Mouse (Mus musculus) urinary bladder, postnatal 25 days (tissue): ENCODE results near the gene Prr18.
"Not testable (repeated sequence)": the region's sequence is repeated elsewhere in the genome, so short reads cannot be mapped to it uniquely, and the experiment has no call there.

Source experiments
- DNase-seq: peaks from one replicate; pipeline ENCODE4 v3.0.0; 2022; ENCODE audit warnings: low spot score

The Prr18 gene

DNA sequence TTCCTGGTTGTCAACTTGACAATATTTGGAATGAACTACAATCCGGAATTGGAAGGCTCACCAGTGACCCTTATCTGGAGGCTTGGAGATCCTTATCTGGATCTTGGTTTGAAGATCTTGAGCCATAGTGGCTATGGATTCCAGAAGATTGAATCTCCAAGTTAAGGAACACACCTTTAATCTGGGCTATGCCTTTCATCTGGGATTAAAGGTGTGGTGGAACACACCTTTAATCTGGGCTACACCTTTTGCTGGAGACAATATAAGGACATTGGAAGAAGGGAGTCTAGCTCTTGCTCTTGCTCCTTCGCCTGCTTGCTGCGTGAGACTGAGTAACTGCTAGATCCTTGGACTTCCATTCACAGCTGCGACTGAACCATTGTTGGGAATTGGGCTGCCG, at the start of gene Prr18:
TSS of gene Prr18 (plus strand) at position 301 of the 400 bp plus-strand sequence.
- not testable (repeated sequence) for DNase-seq

DNA sequence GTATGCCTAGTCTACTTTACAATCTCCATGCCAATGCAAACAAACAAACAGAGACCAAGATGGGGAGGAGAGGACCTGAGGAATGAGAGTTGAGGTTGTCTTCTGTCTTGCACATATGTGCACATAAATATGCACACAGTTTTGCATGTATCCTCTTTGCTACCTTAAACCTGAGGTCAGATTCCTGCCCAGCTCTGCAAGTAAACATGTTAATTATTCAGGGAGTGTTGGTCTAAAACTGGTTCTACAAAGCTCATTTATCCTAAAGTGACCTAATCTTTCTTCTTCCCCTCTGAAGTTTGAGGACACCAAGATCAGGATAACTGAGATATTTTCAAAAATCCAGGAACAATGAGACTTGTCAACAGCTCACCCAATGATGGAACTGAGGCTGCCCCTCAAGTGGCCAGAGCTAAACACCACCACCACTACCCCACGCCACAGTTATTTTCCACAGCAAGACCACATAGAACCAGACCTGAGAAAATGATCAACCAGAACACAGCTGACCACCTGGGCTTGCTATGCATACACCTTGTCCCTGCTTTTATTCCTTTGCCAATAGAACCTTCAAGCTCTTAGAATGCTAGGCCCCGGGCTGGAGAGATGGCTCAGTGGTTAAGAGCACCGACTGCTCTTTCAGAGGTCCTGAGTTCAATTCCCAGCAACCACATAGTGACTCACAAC, 47.1 kb upstream of the Prr18 start:
- no peak for DNase-seq

DNA sequence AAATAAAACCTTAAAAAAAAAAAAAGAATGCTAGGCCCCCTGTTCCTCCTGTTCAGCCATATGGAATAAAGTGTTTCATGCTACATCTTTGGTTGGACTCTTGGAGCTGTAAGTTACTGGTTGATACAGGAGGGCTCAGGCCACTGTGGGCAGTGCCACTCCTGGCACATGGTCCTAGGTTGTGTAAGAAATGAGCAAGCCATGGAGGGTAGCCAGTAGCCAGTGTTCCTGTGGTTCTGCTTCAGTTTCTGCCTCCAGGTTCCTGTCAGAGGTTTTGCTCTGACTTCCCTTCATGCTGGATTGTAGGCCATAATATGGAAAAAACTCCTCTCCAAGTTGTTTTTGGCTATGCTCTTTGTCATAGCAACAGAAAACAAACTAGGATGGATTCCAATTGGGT, 46.5 kb upstream of the Prr18 start:
- DNase-seq, result no peak

DNA sequence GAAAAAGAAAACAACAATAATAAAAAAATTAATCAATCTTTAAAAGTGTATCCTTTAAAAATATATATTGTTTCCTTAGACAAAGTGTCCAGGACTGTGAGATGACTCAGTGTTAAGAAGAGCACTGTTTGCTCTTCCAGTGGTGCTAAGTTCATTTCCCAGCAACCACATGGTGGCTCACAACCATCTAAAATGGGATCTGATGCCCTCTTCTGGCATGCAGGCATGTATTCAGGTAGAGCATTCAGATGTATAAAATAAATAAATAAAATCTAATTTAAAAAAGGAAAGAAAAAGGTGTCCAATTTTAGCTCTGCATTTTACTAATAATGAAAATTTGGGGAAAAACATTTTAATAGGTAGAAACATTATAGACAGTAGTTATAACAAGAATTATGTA, 41.4 kb upstream of the Prr18 start:
- DNase-seq, result no peak

DNA sequence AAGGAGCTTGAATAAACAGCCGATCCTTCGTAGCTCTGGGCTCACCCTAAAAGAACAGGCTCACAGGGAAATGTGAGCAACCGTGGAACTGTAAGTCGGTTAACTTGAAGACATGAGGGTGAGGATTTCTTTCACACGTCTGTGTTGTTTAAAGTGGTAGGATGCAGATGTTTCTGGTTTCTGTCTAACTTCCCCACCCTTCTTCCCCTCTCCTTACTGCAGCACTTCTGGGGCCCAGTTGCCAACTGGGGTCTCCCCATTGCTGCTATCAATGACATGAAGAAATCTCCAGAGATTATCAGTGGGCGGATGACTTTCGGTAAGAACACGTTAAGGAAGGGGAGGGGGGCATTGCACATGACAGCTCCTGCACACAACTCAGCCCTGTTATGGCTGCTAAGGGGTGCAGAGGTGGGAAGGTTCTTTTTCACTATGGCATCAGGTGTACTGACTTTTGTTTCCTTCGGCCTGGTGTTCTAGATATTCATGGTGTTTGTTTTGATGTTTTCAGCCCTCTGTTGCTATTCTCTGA, 40.9 kb upstream of the Prr18 start:
- DNase-seq, result no peak

DNA sequence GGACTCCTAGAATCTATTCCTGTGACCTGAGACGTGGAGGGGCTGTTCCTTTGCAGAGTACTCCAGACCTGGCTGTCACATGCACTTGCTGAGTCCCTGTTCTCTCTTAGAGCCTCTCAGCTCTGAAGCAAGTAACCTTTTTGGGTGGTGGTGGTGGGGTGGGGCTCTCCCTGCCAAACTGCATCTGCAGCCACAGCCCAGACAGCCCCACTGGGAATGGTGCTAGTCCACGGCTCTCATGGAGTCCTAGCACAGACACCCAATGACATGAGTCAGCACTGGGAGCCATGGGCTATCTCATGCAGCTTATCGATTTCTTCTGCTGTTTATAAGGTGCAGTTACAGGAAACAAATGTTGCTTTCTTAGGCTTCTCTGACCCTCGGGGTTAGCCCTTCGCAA, 39.5 kb upstream of the Prr18 start:
- DNase-seq, result no peak

DNA sequence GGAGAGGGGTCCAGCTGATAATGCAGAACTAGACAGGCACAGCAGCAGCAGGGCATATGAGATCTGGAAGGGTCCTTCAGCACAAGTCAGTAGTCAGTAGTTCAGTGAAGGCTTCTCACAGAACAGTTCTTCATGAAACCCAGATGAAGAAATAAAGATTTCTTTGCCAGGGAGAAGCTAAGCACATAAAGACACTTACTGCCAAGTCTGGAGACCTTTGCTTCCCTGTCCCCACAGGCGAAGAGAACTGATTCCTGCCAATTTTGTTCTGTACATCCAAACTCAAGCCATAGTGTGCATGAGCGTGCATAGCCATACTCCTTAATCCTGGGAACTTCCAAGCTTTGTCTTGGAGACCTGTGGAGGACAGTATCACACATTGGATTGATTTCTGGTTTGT, 39.0 kb upstream of the Prr18 start:
- no peak for DNase-seq

DNA sequence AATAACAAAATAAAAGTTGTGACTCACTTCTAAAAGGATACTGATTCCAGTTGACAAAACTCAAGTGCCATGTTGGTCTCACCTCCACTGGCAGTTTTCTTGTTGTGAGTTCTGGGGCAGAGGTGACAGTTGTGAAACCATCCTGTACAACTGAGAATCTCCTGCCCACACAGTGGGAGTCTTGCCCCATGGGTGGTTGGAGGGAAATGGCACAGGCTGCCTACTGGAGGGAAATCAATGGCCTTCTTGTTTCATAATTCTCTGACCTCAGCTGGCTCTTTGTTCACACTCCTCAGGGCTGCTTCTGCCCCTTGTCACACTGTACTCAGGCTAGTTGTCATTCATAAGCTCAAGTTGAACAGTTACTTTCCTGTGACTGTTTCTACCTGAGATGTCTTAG, 37.7 kb upstream of the Prr18 start:
- DNase-seq, result no peak

DNA sequence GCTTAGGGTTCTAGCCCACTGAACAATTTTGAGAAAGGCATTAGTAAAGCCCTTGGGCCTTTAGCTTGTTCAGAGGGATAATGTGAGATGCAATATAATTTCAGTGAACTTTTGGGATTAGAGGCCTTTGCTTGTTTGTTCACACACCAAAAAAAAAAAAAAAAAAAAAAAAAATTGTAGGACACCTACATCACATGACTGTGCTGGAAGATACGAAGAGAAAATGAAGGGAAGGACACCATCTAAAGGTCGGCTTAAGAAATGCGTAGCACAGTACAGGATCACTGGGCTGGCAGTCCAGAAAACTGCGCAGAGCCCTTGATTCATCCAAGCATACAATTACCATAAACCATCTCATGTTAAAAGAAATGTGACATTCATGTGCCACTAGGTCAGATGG, 35.7 kb upstream of the Prr18 start:
- DNase-seq, result no peak

DNA sequence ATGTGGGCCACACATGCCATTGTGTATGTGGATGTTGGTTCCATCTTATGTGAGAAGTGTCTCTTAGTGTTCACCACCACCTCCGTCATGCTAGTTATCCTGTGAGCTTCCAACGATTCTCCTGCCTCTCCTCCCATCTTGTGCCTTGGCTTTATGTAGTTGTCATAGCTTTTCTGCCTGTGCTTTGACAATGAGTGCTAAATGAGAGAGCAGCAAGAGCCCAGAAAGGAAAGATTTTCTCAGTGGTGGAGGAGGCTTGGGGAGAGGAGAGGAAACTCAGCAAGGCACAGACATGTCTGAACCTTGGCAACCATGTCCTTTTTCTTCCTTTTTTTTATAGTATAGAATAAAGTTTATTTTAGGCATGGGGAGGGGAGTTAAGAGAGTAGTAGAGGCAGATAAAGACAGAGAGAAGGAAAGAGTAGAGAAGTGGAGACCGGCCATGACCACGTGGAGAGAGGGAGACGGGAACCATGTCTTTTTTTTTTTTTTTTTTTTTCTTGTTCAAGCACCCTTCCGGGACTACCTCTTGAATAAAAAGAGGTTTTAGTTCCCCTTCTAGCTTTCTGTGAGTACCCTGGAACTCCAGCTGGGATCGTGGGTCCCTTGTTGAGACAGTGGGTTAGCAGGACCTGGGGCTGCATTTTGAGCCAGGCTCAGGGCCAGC, 34.4 kb upstream of the Prr18 start:
- DNase-seq, result no peak

DNA sequence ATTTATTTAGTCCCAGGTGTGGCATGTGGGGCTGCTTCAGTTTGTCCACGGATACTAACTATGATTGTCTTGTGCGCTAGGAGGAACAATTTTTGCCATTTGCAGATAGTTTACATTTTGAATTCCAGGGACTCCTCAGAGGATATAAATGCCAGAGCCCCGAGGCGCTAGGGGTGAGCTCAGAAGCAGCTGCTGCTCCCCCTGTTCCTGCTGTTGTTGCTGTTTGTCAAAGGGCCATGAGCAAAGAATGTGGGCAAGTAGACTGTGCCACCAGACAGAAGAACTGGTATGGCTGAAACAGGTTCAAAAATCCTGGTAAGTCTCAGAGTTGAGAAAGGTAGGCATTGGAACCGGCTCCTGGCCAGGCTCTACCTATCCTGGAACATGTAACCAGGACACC, 33.6 kb upstream of the Prr18 start:
- DNase-seq, result no peak

DNA sequence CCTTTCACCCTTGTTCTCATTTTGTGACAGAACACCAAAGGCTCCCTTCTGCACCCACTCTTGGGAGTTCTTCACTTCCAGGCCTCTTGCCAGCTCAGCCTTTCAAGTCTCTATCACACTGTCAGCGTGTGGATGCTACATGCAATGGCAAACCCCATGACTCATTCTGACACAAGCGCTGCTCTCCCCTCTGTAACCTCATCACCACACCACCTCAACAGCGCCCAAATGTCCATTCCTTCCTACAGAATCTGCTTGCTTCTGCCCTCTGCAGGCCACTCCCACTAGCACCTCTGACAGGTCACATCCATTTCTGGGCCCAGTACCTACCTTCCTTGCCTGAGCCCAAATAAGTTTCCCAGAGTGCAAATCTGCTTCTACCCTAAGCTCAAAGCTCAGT, 31.5 kb upstream of the Prr18 start:
- DNase-seq, result no peak

DNA sequence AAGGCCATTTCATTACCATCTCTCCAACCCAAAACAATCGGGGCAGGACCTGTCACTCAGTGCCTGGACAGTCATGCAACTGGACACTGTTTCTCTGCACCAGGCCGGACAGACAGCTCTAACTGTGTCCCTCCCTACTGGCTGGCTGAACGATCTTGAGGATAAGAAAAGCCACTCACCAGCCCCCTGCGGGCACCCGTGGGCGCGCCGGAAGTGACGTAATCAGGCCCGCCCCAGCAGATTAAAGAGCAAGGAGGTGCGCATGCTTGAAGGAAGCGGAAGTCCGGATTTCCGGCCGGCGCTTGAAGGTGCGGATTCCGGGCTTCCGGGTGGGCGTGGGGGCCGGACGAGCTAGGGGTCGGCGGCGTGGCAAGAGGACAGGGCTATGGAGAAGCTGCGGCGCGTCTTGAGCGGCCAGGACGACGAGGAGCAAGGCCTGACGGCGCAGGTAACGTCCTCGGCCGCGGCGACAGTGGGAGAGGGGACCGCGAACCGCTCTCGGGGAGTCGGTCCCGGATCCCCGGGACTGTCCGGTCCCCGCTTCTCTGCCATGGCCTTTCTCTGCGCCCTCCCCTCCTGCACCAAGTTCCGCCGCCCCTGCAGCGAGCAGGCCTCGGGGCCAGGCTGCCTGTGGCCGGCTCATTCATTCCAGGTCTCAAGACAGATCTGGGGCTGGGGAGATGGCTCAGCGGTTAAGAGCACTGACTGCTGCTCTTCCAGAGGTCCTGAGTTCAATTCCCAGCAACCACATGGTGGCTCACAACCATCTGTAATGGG, 26.2 kb upstream of the Prr18 start, which contains the start of gene Sft2d1:
TSS of gene Sft2d1 (plus strand) at position 265 of the 777 bp plus-strand sequence.
- DNase-seq, result peak; percentile 97

DNA sequence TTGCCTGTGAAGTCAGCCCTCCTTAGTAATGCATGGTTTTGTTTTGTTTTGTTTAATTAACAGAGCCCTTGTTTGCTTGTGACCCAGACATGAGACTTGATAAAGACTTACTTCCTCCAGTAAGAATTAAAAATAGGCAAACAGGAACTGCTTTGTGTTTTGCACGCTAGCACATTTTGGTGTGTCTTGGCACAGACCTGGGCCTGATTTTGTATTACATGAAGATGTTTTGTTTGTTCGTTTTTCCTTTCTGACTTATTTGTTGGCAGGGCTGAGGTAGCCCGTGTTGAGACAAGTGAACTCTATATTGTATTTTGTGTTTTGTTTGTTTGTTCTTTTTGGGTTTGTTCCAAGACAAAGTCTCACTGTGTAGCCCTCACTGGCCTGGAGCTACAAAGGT, 25.5 kb upstream of the Prr18 start:
- DNase-seq, result no peak

DNA sequence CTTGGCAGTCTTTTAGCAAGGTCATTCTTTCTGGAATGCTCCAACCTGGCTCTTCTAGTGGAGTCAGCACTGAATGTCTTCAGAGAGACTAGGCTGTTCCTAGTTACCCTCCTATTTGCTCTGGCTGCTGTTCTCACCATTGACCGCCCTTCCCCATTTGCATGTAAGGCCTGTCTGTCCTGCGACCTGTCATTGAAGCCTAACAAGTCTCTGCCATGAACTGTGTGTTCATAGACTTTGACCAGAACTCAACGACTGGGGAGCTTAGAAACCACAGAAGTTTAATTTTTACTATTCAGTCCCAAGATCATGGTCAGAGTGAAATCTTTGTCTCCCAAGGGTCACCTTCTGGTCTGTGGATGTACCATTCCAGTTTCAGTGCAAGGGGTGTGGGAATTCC, 23.3 kb upstream of the Prr18 start:
- DNase-seq, result no peak

DNA sequence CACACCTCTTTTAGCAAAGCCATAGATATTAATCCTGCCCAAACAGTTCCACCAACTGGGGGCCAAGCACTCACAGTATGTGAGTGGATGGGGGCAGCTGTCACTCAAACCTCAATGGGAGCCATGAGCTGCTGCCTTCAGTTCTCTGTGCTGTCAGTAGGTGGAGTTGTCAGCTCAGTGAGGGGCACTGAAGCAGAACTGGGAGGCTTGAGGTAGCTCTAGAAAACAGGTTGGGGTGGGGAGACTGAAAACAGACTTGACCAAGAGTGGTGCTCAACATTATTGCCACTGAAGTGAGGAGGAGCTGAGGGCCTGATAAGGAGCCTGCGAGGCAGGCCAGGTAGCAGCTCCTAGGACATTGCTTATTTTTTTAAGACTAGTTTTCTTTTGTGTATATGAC, 21.0 kb upstream of the Prr18 start:
- no peak for DNase-seq

DNA sequence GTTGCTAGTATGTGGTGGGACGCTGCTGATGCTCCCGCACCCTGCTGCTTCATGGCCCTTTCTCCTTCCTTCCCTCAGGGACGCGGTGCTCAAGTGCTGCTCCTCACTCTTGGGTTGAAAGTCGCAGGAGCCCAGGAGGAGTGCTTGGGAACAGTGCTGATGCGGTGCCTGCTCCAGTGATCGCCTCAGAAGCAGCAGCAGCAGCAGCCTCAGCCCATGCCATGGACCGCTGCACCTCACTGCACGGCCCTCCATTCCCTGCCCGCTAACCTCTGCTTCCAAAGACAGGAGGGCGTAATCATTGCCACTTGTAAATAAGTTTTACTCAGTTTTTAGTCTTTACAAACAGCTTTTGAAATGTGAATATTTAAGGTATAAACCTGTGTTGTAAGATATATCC, 10.4 kb upstream of the Prr18 start:
- DNase-seq, result not testable (repeated sequence)

DNA sequence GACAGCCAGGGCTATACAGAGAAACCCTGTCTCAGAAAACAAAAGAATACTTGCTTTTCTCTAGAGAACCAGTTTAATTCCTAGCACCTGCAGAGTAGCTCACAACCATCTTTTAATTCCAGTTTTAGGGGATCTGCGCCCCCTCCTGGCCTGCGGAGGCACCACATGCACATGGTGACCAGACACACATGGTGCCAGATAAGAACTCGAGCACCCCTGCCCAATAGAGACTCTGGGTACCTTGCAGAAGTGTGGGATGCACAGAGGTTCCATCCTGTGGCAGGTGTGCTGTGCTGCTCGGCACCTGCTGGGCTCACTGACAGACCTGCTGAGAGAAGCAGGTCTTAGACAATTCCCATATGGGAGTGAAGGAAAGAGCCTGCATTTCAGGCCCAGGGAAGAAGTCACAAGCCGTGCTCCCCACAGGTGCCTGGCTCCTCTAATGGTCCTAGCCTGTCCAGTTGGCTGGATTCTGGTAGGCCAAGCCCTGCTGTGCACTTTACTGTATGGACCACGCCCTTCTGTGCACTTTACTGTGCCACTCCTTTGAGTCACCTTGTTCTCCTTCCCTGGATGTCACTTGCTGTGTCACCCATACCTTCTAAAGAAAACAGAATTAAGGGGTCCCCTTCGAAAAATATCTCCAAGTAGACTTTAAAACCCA, 8.6 kb upstream of the Prr18 start:
- DNase-seq, result no peak

DNA sequence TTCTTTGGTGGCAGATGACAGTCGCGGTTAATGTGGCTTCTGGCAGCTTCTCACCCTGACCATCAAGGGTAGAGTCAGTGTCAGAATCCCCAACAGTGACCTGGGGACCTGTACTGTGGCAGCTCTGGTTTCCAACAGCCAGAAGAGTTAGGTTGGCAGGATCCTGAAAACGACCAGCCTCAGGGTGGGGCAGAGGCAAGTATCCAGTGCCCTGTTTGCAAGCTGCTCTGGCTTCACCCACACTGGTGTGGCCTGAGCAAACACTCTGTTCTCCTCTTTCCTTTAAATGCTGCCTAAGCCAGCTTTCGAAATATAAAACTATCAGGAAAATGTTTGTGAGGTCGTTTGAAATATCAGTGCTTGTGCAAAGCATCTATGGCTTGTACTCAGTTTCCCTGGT, 6.7 kb upstream of the Prr18 start:
- DNase-seq, result no peak

DNA sequence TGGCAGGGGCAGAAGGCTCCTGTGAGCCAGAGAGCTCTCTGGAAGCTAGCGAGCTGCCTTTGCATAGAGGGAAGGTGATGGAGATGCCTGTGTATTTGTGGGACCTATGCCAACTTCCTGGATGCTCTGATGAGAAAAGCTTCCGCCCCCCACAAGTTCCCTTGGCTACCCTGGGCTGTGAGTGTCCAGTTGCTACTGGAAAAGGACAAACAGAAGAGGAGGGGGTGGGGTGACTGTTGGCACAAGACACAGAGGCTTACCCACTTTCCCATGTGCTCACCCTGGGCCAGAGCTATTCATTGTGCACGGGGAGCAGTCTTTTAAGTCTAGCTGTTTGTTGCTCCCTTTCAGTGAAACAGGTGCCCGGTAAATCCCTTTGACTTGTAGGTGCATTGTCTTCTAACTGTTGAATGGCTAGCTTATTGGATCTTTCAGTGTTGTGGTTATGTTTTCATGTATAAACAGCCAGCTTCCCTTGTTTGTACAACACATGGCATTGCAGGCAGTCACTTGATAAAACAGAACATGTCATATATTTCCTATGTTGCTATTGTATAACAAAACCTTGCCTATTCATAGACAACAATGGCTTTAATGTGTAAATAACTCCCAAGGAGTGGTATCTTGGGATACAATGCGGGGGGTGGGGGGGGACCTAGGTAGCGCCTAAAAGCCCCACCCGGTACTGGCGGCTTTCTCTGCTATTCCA, 2.6 kb downstream of the Prr18 start:
- DNase-seq, result no peak
